Mouse (Mus musculus): ENCODE results near the gene Gm49354. TPM values are rescaled to one million over a fixed set of nuclear protein-coding genes. Genes with fewer than 3 reads are reported as not detected.
"Not testable (repeated sequence)": the region's sequence is repeated elsewhere in the genome, so short reads cannot be mapped to it uniquely, and the experiment has no call there.

The Gm49354 gene
- polyA plus RNA-seq, 1 experiment = not detected

DNA sequence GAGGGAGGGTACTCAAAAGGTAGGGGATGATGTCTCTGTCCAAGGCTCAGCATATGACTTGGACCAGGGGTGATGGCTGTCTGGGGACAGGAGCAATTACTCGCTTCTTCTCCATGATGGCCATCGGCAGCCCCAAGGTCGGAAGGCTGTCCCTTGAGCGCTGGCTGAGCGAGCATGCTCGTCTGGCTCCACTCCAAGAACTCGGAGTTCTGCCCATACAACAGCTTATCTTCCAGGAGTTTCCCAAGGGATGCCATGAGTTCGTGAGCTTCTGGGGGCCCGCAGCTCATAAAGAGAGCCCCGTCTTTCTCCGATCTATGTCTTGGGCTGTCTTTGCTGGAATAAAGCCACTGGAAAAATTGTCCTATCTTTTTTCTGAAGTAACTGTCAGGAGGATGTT is 40.9 kb downstream of the Gm49354 start:
- peaks cover 2% of the 10 kb centered on the region for H3K4me1 ChIP-seq (ENCODE audit: control insufficient read depth, insufficient read depth, low read length)

DNA sequence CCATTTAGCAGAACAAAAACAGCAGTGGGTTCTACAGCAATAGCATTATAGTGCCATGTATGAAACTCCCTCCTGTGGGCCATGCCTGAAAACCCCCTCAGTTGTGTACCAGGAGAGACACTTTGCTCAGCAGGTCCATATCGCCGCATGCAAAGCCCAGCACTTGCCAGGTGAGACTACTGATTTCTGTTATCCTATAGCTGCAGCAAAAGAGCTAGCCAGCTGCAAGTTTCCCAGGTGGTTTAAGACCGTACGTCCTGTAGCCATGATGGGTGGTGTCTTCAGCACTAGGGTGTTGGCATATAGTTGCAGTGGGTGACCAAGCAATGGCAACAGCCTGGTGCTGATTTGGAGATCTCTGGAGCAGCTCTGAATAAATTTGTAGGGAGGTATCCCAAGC is 42.6 kb downstream of the Gm49354 start:
- H3K4me3 ChIP-seq (ENCODE audit: insufficient read depth, low read length) = no peak overlapping the region
- no peak overlapping the region for H3K27ac ChIP-seq (ENCODE audit: insufficient read depth, low read depth, low read length)
- TF ChIP-seq POLR2A (IDR thresholded peaks at IDR 0.05; ENCODE audit: borderline replicate concordance, low read depth, low read length) (no peak), CTCF (IDR thresholded peaks at IDR 0.05; ENCODE audit: low read depth, low read length) (no peak)
- H3K4me1 ChIP-seq (ENCODE audit: control insufficient read depth, insufficient read depth, low read length) = peaks cover 6% of the 10 kb centered on the region

More for the DNA sequence above, 40.9 kb downstream of the Gm49354 start:
- Histone ChIP-seq H3K27ac (ENCODE audit: insufficient read depth, low read depth, low read length) (no peak overlapping the region), H3K4me3 (ENCODE audit: insufficient read depth, low read length) (no peak overlapping the region)
- TF ChIP-seq CTCF (IDR thresholded peaks at IDR 0.05; ENCODE audit: low read depth, low read length) = no peak
- TF ChIP-seq POLR2A (IDR thresholded peaks at IDR 0.05; ENCODE audit: borderline replicate concordance, low read depth, low read length) = no peak

DNA sequence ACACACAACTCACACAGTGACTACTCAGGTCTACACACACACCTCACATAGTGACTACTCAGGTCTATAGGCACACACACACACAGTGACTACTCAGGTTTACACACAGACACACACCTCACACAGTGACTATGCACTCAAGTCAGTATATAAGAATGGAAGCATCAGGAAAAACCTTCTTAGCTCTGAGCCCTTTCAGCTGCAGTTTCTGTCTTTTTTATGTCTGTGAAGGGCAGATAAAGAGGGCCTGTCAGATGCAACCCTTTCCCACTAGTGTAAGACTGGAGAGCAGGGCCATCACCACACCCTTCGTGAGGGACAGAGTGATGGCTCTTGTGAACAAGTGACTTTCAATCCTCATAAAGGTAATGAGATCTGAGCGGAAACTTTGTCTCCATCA is 43.6 kb downstream of the Gm49354 start:
- Histone ChIP-seq H3K4me1 (ENCODE audit: control insufficient read depth, insufficient read depth, low read length) (peaks cover 7% of the 10 kb centered on the region), H3K4me3 (ENCODE audit: insufficient read depth, low read length) (no peak overlapping the region), H3K27ac (ENCODE audit: insufficient read depth, low read depth, low read length) (no peak overlapping the region)
- TF ChIP-seq CTCF (IDR thresholded peaks at IDR 0.05; ENCODE audit: low read depth, low read length) (no peak), POLR2A (IDR thresholded peaks at IDR 0.05; ENCODE audit: borderline replicate concordance, low read depth, low read length) (no peak)

DNA sequence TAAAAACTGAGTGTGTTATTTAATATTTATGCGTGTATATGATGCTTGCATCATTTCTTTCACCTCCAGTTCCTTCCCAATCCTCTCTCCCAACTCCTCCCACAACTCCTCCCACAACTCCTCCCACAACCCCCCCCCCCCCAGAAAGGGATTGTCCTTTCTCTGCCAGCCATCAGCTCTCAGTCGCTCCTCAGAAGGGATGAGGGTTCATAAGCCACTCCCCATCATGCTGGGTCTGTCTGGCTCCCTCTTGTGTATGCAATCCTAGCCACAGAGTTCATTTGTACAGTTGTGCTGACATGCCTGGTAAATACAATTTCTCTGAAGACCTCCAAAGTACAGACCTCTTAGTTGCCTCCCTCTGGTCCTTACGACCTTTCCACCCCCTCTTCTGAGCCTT is 46.9 kb downstream of the Gm49354 start:
- H3K4me3 ChIP-seq (ENCODE audit: insufficient read depth, low read length) = no peak overlapping the region
- no peak overlapping the region for H3K27ac ChIP-seq (ENCODE audit: insufficient read depth, low read depth, low read length)
- TF ChIP-seq CTCF (IDR thresholded peaks at IDR 0.05; ENCODE audit: low read depth, low read length) (no peak), POLR2A (IDR thresholded peaks at IDR 0.05; ENCODE audit: borderline replicate concordance, low read depth, low read length) (no peak)
- peaks cover 5% of the 10 kb centered on the region; the same call in 1 of the 2 replicates for H3K4me1 ChIP-seq (ENCODE audit: control insufficient read depth, insufficient read depth, low read length)

DNA sequence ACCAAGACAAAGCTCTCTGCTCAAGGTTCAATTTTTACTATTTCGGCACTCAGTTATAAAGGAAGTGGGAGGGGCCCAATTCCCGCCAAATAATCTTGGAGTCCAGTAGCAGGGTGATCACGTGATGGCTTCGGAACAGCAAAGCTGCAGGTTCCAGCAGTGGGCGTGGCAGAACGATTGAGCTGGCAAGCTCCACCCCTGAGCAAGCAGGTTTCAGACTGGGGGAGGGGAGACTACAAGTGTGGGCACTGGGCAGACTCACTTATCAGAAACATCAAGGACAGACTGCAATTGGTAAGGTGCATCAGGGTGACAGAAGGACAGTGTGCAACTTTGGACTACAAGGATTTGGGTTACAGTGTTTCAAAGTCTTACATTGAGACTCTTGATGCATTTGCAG is 47.7 kb downstream of the Gm49354 start:
- not testable (repeated sequence) for H3K4me3 ChIP-seq (ENCODE audit: insufficient read depth, low read length); H3K27ac ChIP-seq (ENCODE audit: insufficient read depth, low read depth, low read length); H3K4me1 ChIP-seq (ENCODE audit: control insufficient read depth, insufficient read depth, low read length)

DNA sequence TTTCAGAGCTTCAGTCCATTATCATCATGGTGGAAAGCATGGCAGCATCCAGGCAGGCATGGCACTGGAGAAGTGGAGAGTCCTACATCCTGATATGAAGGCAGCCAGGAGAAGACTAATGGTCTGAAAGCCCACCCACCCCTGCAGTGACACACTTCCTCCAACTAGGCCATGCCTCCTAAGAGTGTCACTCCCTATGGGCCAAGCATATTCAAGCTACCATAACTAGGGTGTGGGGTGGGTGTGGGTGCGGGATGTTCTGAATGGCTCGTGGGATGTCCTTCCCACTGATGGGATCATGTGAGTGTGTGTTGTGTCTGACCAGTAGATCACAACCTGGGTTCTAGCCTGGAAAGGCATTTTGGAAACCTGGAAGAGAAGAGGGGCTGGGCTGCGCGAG is 48.1 kb downstream of the Gm49354 start:
- H3K4me3 ChIP-seq (ENCODE audit: insufficient read depth, low read length) = no peak overlapping the region
- H3K27ac ChIP-seq (ENCODE audit: insufficient read depth, low read depth, low read length) = no peak overlapping the region
- no peak for TF ChIP-seq POLR2A (IDR thresholded peaks at IDR 0.05; ENCODE audit: borderline replicate concordance, low read depth, low read length)
- TF ChIP-seq CTCF (IDR thresholded peaks at IDR 0.05; ENCODE audit: low read depth, low read length) = no peak
- H3K4me1 ChIP-seq (ENCODE audit: control insufficient read depth, insufficient read depth, low read length) = peaks cover 5% of the 10 kb centered on the region; the same call in 1 of the 2 replicates

DNA sequence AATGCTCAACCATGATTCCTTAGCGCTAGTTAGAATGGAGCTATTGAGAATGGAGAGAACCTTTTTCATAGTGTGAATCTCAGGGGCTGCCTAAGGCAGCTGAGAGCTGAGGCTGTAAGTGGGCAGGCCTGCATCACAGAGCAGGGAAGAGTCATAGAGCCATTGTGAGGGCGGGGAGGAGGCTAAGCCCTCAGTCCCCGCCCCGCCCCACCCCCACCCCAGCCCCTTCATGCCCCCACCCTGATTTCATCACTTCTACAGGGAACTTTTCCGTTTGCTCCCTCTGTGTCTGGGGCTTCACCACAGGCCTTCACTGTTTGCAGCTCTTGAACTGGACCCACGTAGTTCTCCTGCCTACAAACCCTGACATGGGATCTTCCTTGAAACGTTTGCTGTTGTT is 50.4 kb downstream of the Gm49354 start, which contains the start of gene Spata31d1d:
Gene Spata31d1d (minus strand): TSS at position 101 of the 400 bp plus-strand sequence.
- H3K27ac ChIP-seq (ENCODE audit: insufficient read depth, low read depth, low read length) = no peak within 1 kb of the TSS

DNA sequence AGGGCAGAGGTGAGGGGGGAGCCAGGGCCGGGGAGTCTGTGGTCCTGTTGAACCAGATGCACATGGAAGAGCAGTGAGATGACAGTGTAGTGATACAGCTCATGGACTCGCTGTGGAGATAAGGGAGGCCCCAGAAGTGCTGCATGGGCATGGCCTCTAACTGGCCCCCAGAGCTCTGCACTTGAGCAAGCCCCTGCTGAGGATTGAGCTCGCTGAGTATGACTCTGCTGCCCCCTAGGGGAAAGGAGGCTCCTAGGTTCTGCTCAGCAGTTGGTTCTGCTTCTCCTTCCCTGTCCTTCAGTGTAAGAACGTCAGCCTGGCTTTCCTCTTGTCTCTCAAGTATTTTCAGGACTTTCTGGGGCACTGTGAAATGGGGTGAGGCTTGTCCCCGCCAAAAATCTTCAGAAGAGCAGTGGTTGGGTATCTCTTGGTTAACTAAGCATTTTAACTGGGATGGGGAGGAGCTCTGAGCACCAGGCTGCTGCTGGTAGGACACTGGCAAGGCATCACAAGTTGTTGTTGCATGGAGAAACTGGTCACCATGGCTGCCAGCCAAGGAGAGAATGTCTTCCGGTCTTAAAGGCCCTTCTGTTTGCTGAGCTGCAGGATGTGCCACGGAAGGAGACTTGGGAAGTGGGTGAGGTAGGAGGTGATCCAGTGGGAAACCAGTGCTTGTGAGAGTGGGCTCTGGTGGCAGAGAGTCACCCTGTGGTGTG is 53.5 kb downstream of the Gm49354 start:
- TF ChIP-seq CTCF (IDR thresholded peaks at IDR 0.05; ENCODE audit: low read depth, low read length) = peak; percentile 92
- no peak for TF ChIP-seq POLR2A (IDR thresholded peaks at IDR 0.05; ENCODE audit: borderline replicate concordance, low read depth, low read length)
- H3K4me3 ChIP-seq (ENCODE audit: insufficient read depth, low read length) = no peak overlapping the region
- H3K4me1 ChIP-seq (ENCODE audit: control insufficient read depth, insufficient read depth, low read length) = 0 out of 2 replicates have a peak, but pooled peaks cover 3% of the 10 kb centered on the region
- H3K27ac ChIP-seq (ENCODE audit: insufficient read depth, low read depth, low read length) = no peak overlapping the region

More for the DNA sequence above, 50.4 kb downstream of the Gm49354 start, which contains the start of gene Spata31d1d:
- no peak within 1 kb of the TSS for H3K4me3 ChIP-seq (ENCODE audit: insufficient read depth, low read length)
- TF ChIP-seq POLR2A (IDR thresholded peaks at IDR 0.05; ENCODE audit: borderline replicate concordance, low read depth, low read length) (no peak), CTCF (IDR thresholded peaks at IDR 0.05; ENCODE audit: low read depth, low read length) (no peak)
- H3K4me1 ChIP-seq (ENCODE audit: control insufficient read depth, insufficient read depth, low read length) = peaks cover 8% of the 10 kb centered on the region; the same call in 1 of the 2 replicates

DNA sequence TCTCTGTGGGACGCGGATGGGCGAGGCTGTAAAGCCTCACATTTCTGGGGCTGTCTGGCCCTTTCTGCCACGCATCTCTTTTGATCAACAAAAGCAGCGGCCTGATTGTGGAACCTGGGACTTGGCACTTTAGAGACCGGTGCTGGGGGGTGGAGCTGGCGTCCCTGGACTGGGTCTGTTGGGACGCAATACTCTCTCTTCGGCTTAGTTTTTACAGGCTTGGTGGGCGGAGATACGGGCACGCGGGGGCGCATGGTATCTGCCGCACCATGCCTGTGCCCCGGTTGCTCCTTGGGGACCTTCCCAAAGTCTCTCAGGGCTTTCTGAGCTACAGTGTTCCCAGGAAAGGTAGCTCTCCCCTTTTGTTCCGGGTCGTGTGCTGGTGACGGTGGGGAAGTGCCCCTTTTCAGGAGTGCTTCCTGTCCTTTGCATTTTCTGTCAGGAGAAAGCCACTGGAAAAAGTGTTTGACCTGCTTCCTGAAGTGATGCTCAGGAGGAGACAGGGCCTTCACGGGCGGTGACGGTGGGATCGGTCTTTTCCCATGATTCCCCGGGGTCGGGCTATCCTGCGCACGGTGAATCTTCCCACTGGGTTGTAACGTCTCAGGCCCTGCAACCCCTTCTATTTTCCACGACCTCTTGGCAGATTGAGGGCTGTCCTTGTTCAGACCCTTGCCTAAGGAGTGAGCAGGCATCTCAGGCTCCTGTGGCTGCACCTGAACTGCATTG is 55.7 kb downstream of the Gm49354 start:
- TF ChIP-seq CTCF (IDR thresholded peaks at IDR 0.05; ENCODE audit: low read depth, low read length) (no peak), POLR2A (IDR thresholded peaks at IDR 0.05; ENCODE audit: borderline replicate concordance, low read depth, low read length) (no peak)
- H3K4me1 ChIP-seq (ENCODE audit: control insufficient read depth, insufficient read depth, low read length) = 0 out of 2 replicates have a peak, but pooled peaks cover 3% of the 10 kb centered on the region
- H3K4me3 ChIP-seq (ENCODE audit: insufficient read depth, low read length) = no peak overlapping the region
- no peak overlapping the region for H3K27ac ChIP-seq (ENCODE audit: insufficient read depth, low read depth, low read length)

DNA sequence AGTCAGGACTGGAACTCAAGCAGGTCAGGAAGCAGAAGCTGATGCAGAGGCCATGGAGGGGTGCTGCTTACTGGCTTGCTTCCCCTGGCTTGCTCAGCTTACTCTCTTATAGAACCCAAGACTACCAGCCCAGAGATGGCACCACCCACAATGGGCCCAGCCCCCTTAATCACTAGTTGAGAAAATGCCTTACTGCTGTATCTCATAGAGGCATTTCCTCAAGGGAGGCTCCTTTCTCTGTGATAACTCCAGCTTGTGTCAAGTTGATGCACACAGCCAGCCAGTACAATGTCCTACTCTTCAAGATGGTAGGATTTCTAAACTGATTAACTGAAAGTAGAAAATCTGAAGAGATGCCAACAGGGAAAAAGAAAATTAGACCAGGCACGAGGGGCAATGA is 60.0 kb downstream of the Gm49354 start:
- H3K4me3 ChIP-seq (ENCODE audit: insufficient read depth, low read length); H3K4me1 ChIP-seq (ENCODE audit: control insufficient read depth, insufficient read depth, low read length); H3K27ac ChIP-seq (ENCODE audit: insufficient read depth, low read depth, low read length): not testable (repeated sequence)

Data from bone marrow macrophage, adult 2 months (primary cell).